ENCODE assay signal across 8 mouse cellular contexts in genomic region chr12:16840842-16841782, GRCm38 (mm10). TPM values are rescaled to one million over a fixed set of nuclear protein-coding genes. Genes with fewer than 3 reads are reported as not detected.
A peak's percentile ranks its signal among the peaks of the same experiment; 100 is the strongest.
DNase-seq lines count a peak whose midpoint lies in the region; ATAC-seq and TF ChIP-seq lines count a peak whose summit lies in the region.
"Had no signal": no experiment of that assay in that cellular context is flagged by ENCODE, and none has a peak within 500 bp of the region (broad histone marks: within the 10 kb centered on the region; RNA-seq: fewer than 3 reads in every experiment).

No protein-coding gene starts in this region.

- peaks cover 7% of the 10 kb centered on the region; the same call in 1 of the 2 replicates for H3K9me3 ChIP-seq in heart, embryonic 13.5 days
- H3K9me3 ChIP-seq in lung, embryonic 16.5 days (ENCODE audit: control insufficient read depth, low read length), result no peaks in the 10 kb centered on the region
- H3K9me3 ChIP-seq in forebrain, embryonic 12.5 days, result 0 out of 2 replicates have a peak, but pooled peaks cover 5% of the 10 kb centered on the region
- H3K9me3 ChIP-seq in hindbrain, postnatal 0 days (ENCODE audit: low read length), result no peaks in the 10 kb centered on the region

- DNase-seq in 3T3-L1 (ENCODE audit: low read depth, low spot score), result peak; percentile 90
- peak; percentile 88 for DNase-seq in Muller cell, postnatal 12 days (ENCODE audit: inconsistent ontology term)
- no peak for DNase-seq in embryo, embryonic 11 days
- no peak for DNase-seq in hindbrain, postnatal 0 days (ENCODE audit: low spot score)
- DNase-seq: cerebellum, adult 9-11 months had no signal

- H3K4me3 ChIP-seq in heart, embryonic 13.5 days, result no peak overlapping the region
- H3K4me3 ChIP-seq in lung, embryonic 16.5 days (ENCODE audit: low read length), result no peak overlapping the region
- no peak overlapping the region for H3K4me3 ChIP-seq in forebrain, embryonic 12.5 days (replicated peaks)
- no peak overlapping the region for H3K4me3 ChIP-seq in hindbrain, postnatal 0 days (ENCODE audit: low read length)

- peak overlapping the region; percentile 64 for H3K27ac ChIP-seq in heart, embryonic 13.5 days (replicated peaks)
- H3K27ac ChIP-seq in lung, embryonic 16.5 days (ENCODE audit: low read length), result no peak overlapping the region
- no peak overlapping the region for H3K27ac ChIP-seq in forebrain, embryonic 12.5 days
- no peak overlapping the region for H3K27ac ChIP-seq in hindbrain, postnatal 0 days

- H3K9ac ChIP-seq in heart, embryonic 13.5 days, result no peak overlapping the region
- no peak overlapping the region for H3K9ac ChIP-seq in lung, embryonic 16.5 days (ENCODE audit: low read length)
- no peak overlapping the region for H3K9ac ChIP-seq in forebrain, embryonic 12.5 days
- no peak overlapping the region for H3K9ac ChIP-seq in hindbrain, postnatal 0 days (replicated peaks; ENCODE audit: low read length)

- 27% methylated on average over 8 of the region's 8 CpGs for WGBS in heart, embryonic 13.5 days
- WGBS in lung, embryonic 16.5 days, result 34% methylated on average over 8 of the region's 8 CpGs
- WGBS in forebrain, embryonic 12.5 days, result 85% methylated on average over 8 of the region's 8 CpGs
- 85% methylated on average over 8 of the region's 8 CpGs for WGBS in hindbrain, postnatal 0 days

- peaks cover 7% of the 10 kb centered on the region; the same call in 1 of the 2 replicates for H3K36me3 ChIP-seq in heart, embryonic 13.5 days
- no peaks in the 10 kb centered on the region for H3K36me3 ChIP-seq in lung, embryonic 16.5 days (ENCODE audit: control insufficient read depth, insufficient read depth, low read length)
- H3K36me3 ChIP-seq in forebrain, embryonic 12.5 days (replicated peaks), result no peaks in the 10 kb centered on the region
- no peaks in the 10 kb centered on the region for H3K36me3 ChIP-seq in hindbrain, postnatal 0 days (ENCODE audit: insufficient read depth, low read length)

- H3K4me2 ChIP-seq in heart, embryonic 13.5 days, result no peak overlapping the region
- H3K4me2 ChIP-seq in lung, embryonic 16.5 days (ENCODE audit: low read depth, low read length), result no peak overlapping the region
- no peak overlapping the region for H3K4me2 ChIP-seq in forebrain, embryonic 12.5 days
- no peak overlapping the region for H3K4me2 ChIP-seq in hindbrain, postnatal 0 days (ENCODE audit: low read depth, low read length)

- no peak for TF ChIP-seq CTCF in hindbrain, postnatal 0 days (IDR thresholded peaks at IDR 0.05; ENCODE audit: low read depth)

- no peak for ATAC-seq in heart, embryonic 13.5 days (ENCODE audit: extremely low read depth, insufficient number of reproducible peaks, low FRiP score, low TSS enrichment)
- ATAC-seq in lung, embryonic 16.5 days (ENCODE audit: low read depth), result peak; percentile 15; the same call in 1 of the 2 replicates
- no peak for ATAC-seq in forebrain, embryonic 12.5 days (ENCODE audit: low FRiP score)
- ATAC-seq in hindbrain, postnatal 0 days, result no peak

- peaks cover 47% of the 10 kb centered on the region for H3K4me1 ChIP-seq in heart, embryonic 13.5 days
- H3K4me1 ChIP-seq in lung, embryonic 16.5 days (replicated peaks; ENCODE audit: control insufficient read depth, insufficient read depth, low read length), result peaks cover 12% of the 10 kb centered on the region
- H3K4me1 ChIP-seq in forebrain, embryonic 12.5 days, result peaks cover 3% of the 10 kb centered on the region; the same call in 1 of the 2 replicates
- no peaks in the 10 kb centered on the region for H3K4me1 ChIP-seq in hindbrain, postnatal 0 days (ENCODE audit: insufficient read depth, low read length)

- H3K27me3 ChIP-seq in heart, embryonic 13.5 days (replicated peaks), result no peaks in the 10 kb centered on the region
- H3K27me3 ChIP-seq in lung, embryonic 16.5 days (ENCODE audit: control insufficient read depth, insufficient read depth, low read depth, low read length), result no peaks in the 10 kb centered on the region
- no peaks in the 10 kb centered on the region for H3K27me3 ChIP-seq in forebrain, embryonic 12.5 days
- no peaks in the 10 kb centered on the region for H3K27me3 ChIP-seq in hindbrain, postnatal 0 days (ENCODE audit: insufficient read depth, low read length)

RNA-seq across cellular contexts. Expression of gene E2f6, which starts 30.3 kb away (rescaled TPM):
- 43.6 and 50.8 TPM in 2 replicates for polyA plus RNA-seq in heart, embryonic 13.5 days (2015; fragmentation: Nextera tagmentation; extraction: Ambion mirVana)
- 29.6 and 33.4 TPM in 2 replicates for polyA plus RNA-seq in lung, embryonic 16.5 days (2015; fragmentation: Nextera tagmentation; extraction: Ambion mirVana)
- polyA plus RNA-seq in forebrain, embryonic 12.5 days (2016; fragmentation: Nextera tagmentation; extraction: Ambion mirVana), result 75.0 and 77.4 TPM in 2 replicates
- 21.2 and 27.5 TPM in 2 replicates for total RNA-seq in hindbrain, postnatal 0 days (2014; rRNA removed)
- polyA plus RNA-seq in hindbrain, postnatal 0 days (2015; fragmentation: Nextera tagmentation; extraction: Ambion mirVana), result 20.0 and 21.3 TPM in 2 replicates

RNA-seq across cellular contexts. Expression of gene Greb1, which starts 40.4 kb away (rescaled TPM):
- 0.44 and 1.1 TPM in 2 replicates for polyA plus RNA-seq in heart, embryonic 13.5 days (2015; fragmentation: Nextera tagmentation; extraction: Ambion mirVana)
- polyA plus RNA-seq in lung, embryonic 16.5 days (2015; fragmentation: Nextera tagmentation; extraction: Ambion mirVana), result 3.8 and 4.3 TPM in 2 replicates
- 2.4 and 2.5 TPM in 2 replicates for polyA plus RNA-seq in forebrain, embryonic 12.5 days (2016; fragmentation: Nextera tagmentation; extraction: Ambion mirVana)
- 0.86 and 2.1 TPM in 2 replicates for total RNA-seq in hindbrain, postnatal 0 days (2014; rRNA removed)
- polyA plus RNA-seq in hindbrain, postnatal 0 days (2015; fragmentation: Nextera tagmentation; extraction: Ambion mirVana), result 0.32 and 0.33 TPM in 2 replicates

RNA-seq across cellular contexts. Expression of gene Rock2, which starts 53.6 kb away (rescaled TPM):
- 15.6 and 16.1 TPM in 2 replicates for polyA plus RNA-seq in heart, embryonic 13.5 days (2015; fragmentation: Nextera tagmentation; extraction: Ambion mirVana)
- polyA plus RNA-seq in lung, embryonic 16.5 days (2015; fragmentation: Nextera tagmentation; extraction: Ambion mirVana), result 15.3 and 15.7 TPM in 2 replicates
- 21.0 and 22.9 TPM in 2 replicates for polyA plus RNA-seq in forebrain, embryonic 12.5 days (2016; fragmentation: Nextera tagmentation; extraction: Ambion mirVana)
- total RNA-seq in hindbrain, postnatal 0 days (2014; rRNA removed), result 20.4 and 20.9 TPM in 2 replicates
- polyA plus RNA-seq in hindbrain, postnatal 0 days (2015; fragmentation: Nextera tagmentation; extraction: Ambion mirVana), result 12.2 and 12.7 TPM in 2 replicates

Comparison
In these comparisons a context has a peak if more than half of its experiments do, and no peak if none do; other contexts are left out.
1. DNase-seq: peak in 3T3-L1 (single experiment) and Muller cell, postnatal 12 days (single experiment); none in embryo, embryonic 11 days (single experiment) and hindbrain, postnatal 0 days (single experiment).